Mouse (Mus musculus): Measurements from ENCODE around the gene Dnajc2. TPM values are rescaled to one million over a fixed set of nuclear protein-coding genes. Genes with fewer than 3 reads are reported as not detected.

The Dnajc2 gene
- total RNA-seq (2014; fragmentation: Nextera tagmentation) (140 and 150 TPM in 2 replicates), total RNA-seq (2017) (139 and 150 TPM in 2 replicates), polyA plus RNA-seq (2012) (83.4 and 111 TPM in 2 replicates)

- DNase-seq (ENCODE audit: low spot score) (peak; percentile 92), ATAC-seq (ENCODE audit: extremely low read depth, insufficient number of reproducible peaks, low FRiP score, poor library complexity, severe bottlenecking) (peak; percentile 63)
- Histone ChIP-seq H3K4me3 (ENCODE audit: low read depth, low read length) (peak within 1 kb of the TSS; percentile 95), H3K36me3 (replicated peaks) (peaks cover 54% of the 10 kb centered on the region), H3K27me3 (ENCODE audit: insufficient read depth, low read length) (no peaks in the 10 kb centered on the region), H3K9me3 (replicated peaks) (no peaks in the 10 kb centered on the region), H3K4me1 (ENCODE audit: insufficient read depth, low read depth, low read length) (peaks cover 41% of the 10 kb centered on the region)
- TF ChIP-seq TAL1 (conservative IDR thresholded peaks at IDR 0.05; ENCODE audit: low read depth, low read length) (no peak), GATA2 (IDR thresholded peaks at IDR 0.05; ENCODE audit: borderline replicate concordance, low read depth, low read length) (no peak), GATA1 (IDR thresholded peaks at IDR 0.05; ENCODE audit: borderline replicate concordance, low read length) (no peak), CTCF (IDR thresholded peaks at IDR 0.05; ENCODE audit: low read depth, low read length) (no peak), POLR2AphosphoS5 (IDR thresholded peaks at IDR 0.05; ENCODE audit: insufficient replicate concordance, low read depth, low read length) (no peak)
Observed at GRCm38 (mm10) chr5:21785053-21785452, at the start of gene Dnajc2, which contains the start of gene Psmc2. Gene Dnajc2 (minus strand): TSS chr5:21785251. Gene Psmc2 (plus strand): TSS chr5:21785283.

GRCm38 (mm10) chr5:21831761-21832160, 46.7 kb upstream of the Dnajc2 start:
- ATAC-seq (ENCODE audit: extremely low read depth, insufficient number of reproducible peaks, low FRiP score, poor library complexity, severe bottlenecking), result no peak
- H3K27me3 ChIP-seq (ENCODE audit: insufficient read depth, low read length), result 0 out of 2 replicates have a peak, but pooled peaks cover 6% of the 10 kb centered on the region
- no peaks in the 10 kb centered on the region for H3K4me1 ChIP-seq (ENCODE audit: insufficient read depth, low read depth, low read length)
- DNase-seq (ENCODE audit: low spot score), result no peak
- no peaks in the 10 kb centered on the region for H3K36me3 ChIP-seq (replicated peaks)
- no peak for TF ChIP-seq GATA2 (IDR thresholded peaks at IDR 0.05; ENCODE audit: borderline replicate concordance, low read depth, low read length)
- no peak for TF ChIP-seq TAL1 (conservative IDR thresholded peaks at IDR 0.05; ENCODE audit: low read depth, low read length)
- no peak for TF ChIP-seq POLR2AphosphoS5 (IDR thresholded peaks at IDR 0.05; ENCODE audit: insufficient replicate concordance, low read depth, low read length)
- TF ChIP-seq CTCF (IDR thresholded peaks at IDR 0.05; ENCODE audit: low read depth, low read length), result no peak
- no peak for TF ChIP-seq GATA1 (IDR thresholded peaks at IDR 0.05; ENCODE audit: borderline replicate concordance, low read length)
- no peak overlapping the region for H3K4me3 ChIP-seq (ENCODE audit: low read depth, low read length)
- H3K9me3 ChIP-seq (replicated peaks), result no peaks in the 10 kb centered on the region

GRCm38 (mm10) chr5:21828855-21829254, 43.8 kb upstream of the Dnajc2 start:
- no peaks in the 10 kb centered on the region for H3K4me1 ChIP-seq (ENCODE audit: insufficient read depth, low read depth, low read length)
- no peak for TF ChIP-seq GATA2 (IDR thresholded peaks at IDR 0.05; ENCODE audit: borderline replicate concordance, low read depth, low read length)
- TF ChIP-seq CTCF (IDR thresholded peaks at IDR 0.05; ENCODE audit: low read depth, low read length), result no peak
- no peak for TF ChIP-seq POLR2AphosphoS5 (IDR thresholded peaks at IDR 0.05; ENCODE audit: insufficient replicate concordance, low read depth, low read length)
- no peak for TF ChIP-seq GATA1 (IDR thresholded peaks at IDR 0.05; ENCODE audit: borderline replicate concordance, low read length)
- no peak for TF ChIP-seq TAL1 (conservative IDR thresholded peaks at IDR 0.05; ENCODE audit: low read depth, low read length)

GRCm38 (mm10) chr5:21827643-21828042, 42.6 kb upstream of the Dnajc2 start:
- TF ChIP-seq GATA1 (IDR thresholded peaks at IDR 0.05; ENCODE audit: borderline replicate concordance, low read length) (no peak), GATA2 (IDR thresholded peaks at IDR 0.05; ENCODE audit: borderline replicate concordance, low read depth, low read length) (no peak), POLR2AphosphoS5 (IDR thresholded peaks at IDR 0.05; ENCODE audit: insufficient replicate concordance, low read depth, low read length) (no peak), CTCF (IDR thresholded peaks at IDR 0.05; ENCODE audit: low read depth, low read length) (no peak), TAL1 (conservative IDR thresholded peaks at IDR 0.05; ENCODE audit: low read depth, low read length) (no peak)
- H3K36me3 ChIP-seq (replicated peaks), result no peaks in the 10 kb centered on the region
- H3K4me1 ChIP-seq (ENCODE audit: insufficient read depth, low read depth, low read length), result no peaks in the 10 kb centered on the region
- no peaks in the 10 kb centered on the region for H3K9me3 ChIP-seq (replicated peaks)
- peaks cover 8% of the 10 kb centered on the region for H3K27me3 ChIP-seq (ENCODE audit: insufficient read depth, low read length)
- DNase-seq (ENCODE audit: low spot score) (no peak), ATAC-seq (ENCODE audit: extremely low read depth, insufficient number of reproducible peaks, low FRiP score, poor library complexity, severe bottlenecking) (no peak)
- H3K4me3 ChIP-seq (ENCODE audit: low read depth, low read length), result no peak overlapping the region

More at GRCm38 (mm10) chr5:21828855-21829254, 43.8 kb upstream of the Dnajc2 start:
- no peak overlapping the region for H3K4me3 ChIP-seq (ENCODE audit: low read depth, low read length)
- H3K9me3 ChIP-seq (replicated peaks), result no peaks in the 10 kb centered on the region
- DNase-seq (ENCODE audit: low spot score), result no peak
- H3K36me3 ChIP-seq (replicated peaks), result no peaks in the 10 kb centered on the region
- H3K27me3 ChIP-seq (ENCODE audit: insufficient read depth, low read length), result 0 out of 2 replicates have a peak, but pooled peaks cover 6% of the 10 kb centered on the region
- ATAC-seq (ENCODE audit: extremely low read depth, insufficient number of reproducible peaks, low FRiP score, poor library complexity, severe bottlenecking), result no peak

GRCm38 (mm10) chr5:21826370-21826769, 41.3 kb upstream of the Dnajc2 start:
- no peak for DNase-seq (ENCODE audit: low spot score)
- H3K4me3 ChIP-seq (ENCODE audit: low read depth, low read length), result no peak overlapping the region

GRCm38 (mm10) chr5:21813994-21814393, 28.9 kb upstream of the Dnajc2 start:
- ATAC-seq (ENCODE audit: extremely low read depth, insufficient number of reproducible peaks, low FRiP score, poor library complexity, severe bottlenecking) (no peak), DNase-seq (ENCODE audit: low spot score) (no peak)
- TF ChIP-seq POLR2AphosphoS5 (IDR thresholded peaks at IDR 0.05; ENCODE audit: insufficient replicate concordance, low read depth, low read length), result no peak
- TF ChIP-seq CTCF (IDR thresholded peaks at IDR 0.05; ENCODE audit: low read depth, low read length), result peak; percentile 34; the same call in 1 of the 2 replicates
- Histone ChIP-seq H3K27me3 (ENCODE audit: insufficient read depth, low read length) (peaks cover 11% of the 10 kb centered on the region; the same call in 1 of the 2 replicates), H3K4me3 (ENCODE audit: low read depth, low read length) (no peak overlapping the region), H3K36me3 (replicated peaks) (no peaks in the 10 kb centered on the region), H3K9me3 (replicated peaks) (no peaks in the 10 kb centered on the region), H3K4me1 (ENCODE audit: insufficient read depth, low read depth, low read length) (no peaks in the 10 kb centered on the region)

More at GRCm38 (mm10) chr5:21826370-21826769, 41.3 kb upstream of the Dnajc2 start:
- TF ChIP-seq TAL1 (conservative IDR thresholded peaks at IDR 0.05; ENCODE audit: low read depth, low read length), result no peak
- no peak for TF ChIP-seq CTCF (IDR thresholded peaks at IDR 0.05; ENCODE audit: low read depth, low read length)
- TF ChIP-seq GATA2 (IDR thresholded peaks at IDR 0.05; ENCODE audit: borderline replicate concordance, low read depth, low read length), result no peak
- TF ChIP-seq POLR2AphosphoS5 (IDR thresholded peaks at IDR 0.05; ENCODE audit: insufficient replicate concordance, low read depth, low read length), result no peak
- no peaks in the 10 kb centered on the region for H3K36me3 ChIP-seq (replicated peaks)
- no peaks in the 10 kb centered on the region for H3K4me1 ChIP-seq (ENCODE audit: insufficient read depth, low read depth, low read length)
- H3K27me3 ChIP-seq (ENCODE audit: insufficient read depth, low read length), result peaks cover 8% of the 10 kb centered on the region
- H3K9me3 ChIP-seq (replicated peaks), result no peaks in the 10 kb centered on the region
- ATAC-seq (ENCODE audit: extremely low read depth, insufficient number of reproducible peaks, low FRiP score, poor library complexity, severe bottlenecking), result no peak
